Mouse (Mus musculus): ENCODE results near the gene Pde4dip.

Pde4dip gene

DNA sequence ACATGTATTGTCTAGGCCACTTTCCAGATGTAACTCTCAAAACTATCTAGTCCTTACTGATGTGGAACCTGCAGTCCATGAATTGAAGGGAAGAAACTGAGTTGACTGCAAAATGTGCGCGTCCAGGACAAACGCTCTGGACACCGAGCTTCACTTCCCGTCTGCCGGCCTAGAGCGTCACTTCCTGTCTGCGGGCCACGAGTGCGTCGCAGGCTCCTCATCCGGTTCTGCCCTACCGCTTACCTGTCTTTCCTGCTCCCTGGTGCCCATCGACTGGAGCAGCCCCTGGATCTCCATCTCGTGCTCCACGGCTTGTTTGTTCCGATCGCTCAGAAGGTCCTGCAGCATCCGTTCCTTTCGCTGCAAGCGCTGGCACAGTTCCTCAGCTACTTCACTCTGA lies 136.9 kb downstream of the Pde4dip start:
- DNase-seq (ENCODE audit: low spot score in 2 of 2) = no peak

DNA sequence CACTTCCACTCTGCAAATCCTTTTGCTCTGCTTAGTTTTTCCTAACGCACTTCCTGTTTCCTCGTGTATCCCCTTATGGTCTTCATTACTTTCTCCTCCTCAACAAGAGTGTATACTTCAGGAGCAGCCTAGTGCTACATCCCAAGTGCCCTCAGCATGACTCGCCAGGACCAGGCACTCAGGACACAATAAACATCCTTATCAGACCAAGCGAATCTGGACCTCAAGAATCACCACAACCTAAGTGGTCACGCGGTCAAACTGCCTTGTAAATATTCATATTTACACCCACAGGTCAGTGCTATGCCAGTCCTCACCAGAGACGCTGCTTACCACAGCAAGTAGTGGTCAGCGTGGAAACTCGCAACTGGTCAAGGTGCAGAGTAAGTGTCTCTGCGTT lies 139.7 kb downstream of the Pde4dip start:
- DNase-seq (ENCODE audit: low spot score in 2 of 2) = no peak

GRCm38 (mm10) chr3:97742841-97743240 lies 145.7 kb downstream of the Pde4dip start:
- no peak for DNase-seq (ENCODE audit: low spot score in 2 of 2)

DNA sequence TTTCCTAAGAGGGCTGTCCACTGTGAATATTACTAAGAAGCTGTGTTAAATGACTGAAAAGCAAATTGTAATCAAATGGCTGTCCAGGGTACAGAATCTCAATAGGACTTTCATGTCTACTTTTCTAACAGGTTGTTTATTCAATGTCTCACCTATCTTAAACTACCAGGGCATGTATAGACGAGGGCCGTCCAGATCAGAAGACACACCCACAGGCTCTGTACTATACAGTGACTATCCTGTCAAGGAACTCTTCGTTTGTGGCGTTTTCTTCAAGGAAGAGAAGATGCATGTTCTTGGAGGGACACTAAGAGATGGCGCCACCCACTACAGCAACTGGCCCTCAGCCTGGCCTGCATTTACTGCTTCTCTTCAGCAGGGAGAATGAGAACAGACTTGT lies 152.9 kb downstream of the Pde4dip start:
- no peak for DNase-seq (ENCODE audit: low spot score in 2 of 2)

- DNase-seq (ENCODE audit: low spot score in 2 of 2) = no peak
These were observed 154.2 kb downstream of the Pde4dip start for GRCm38 (mm10) chr3:97734259-97734658.

DNA sequence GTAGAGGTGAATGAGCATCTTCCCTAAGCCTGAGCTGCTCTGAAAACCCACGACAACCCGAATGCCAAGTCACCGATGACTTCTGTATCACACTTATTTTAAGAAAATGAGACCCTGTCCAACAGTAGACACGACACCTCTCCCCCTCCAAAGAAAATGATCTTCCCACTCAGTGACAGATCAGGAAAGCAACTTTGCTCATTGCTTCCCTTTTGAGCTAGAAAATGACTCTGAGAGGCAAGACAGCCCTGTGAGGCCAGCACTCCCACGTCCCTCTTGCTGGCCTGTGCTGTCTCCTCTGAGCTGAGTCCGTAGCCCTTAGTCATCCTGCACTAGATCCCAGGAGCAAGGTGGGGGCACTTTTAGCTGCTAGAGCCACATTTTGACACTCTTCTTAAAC lies 155.9 kb downstream of the Pde4dip start:
- no peak for DNase-seq (ENCODE audit: low spot score in 2 of 2)

- no peak for DNase-seq (ENCODE audit: low spot score in 2 of 2)
These were observed 157.9 kb downstream of the Pde4dip start for GRCm38 (mm10) chr3:97730624-97731023.

GRCm38 (mm10) chr3:97730131-97730530 lies 158.4 kb downstream of the Pde4dip start:
- peak; percentile 16 to 18 for DNase-seq (ENCODE audit: low spot score in 2 of 2)

DNA sequence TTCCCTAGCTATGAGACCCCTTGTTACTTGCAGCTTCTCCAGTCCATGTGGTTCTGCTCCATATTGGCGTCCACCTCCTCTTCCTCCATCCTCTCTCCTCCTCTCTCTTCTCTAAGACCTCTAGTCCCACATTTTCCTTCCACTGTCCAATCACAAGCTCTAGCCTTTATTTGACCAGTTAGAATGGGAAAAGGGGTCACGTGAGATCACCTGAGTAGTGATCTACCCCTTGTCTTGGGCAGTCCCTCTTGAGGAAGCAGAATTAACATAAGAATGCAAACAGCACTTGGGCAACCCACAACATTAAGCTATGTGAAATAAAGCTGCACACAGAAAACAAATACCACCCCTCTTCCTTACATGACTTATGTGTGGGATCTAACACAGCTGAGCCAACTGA lies 160.7 kb downstream of the Pde4dip start:
- DNase-seq (ENCODE audit: low spot score in 2 of 2) = no peak

DNA sequence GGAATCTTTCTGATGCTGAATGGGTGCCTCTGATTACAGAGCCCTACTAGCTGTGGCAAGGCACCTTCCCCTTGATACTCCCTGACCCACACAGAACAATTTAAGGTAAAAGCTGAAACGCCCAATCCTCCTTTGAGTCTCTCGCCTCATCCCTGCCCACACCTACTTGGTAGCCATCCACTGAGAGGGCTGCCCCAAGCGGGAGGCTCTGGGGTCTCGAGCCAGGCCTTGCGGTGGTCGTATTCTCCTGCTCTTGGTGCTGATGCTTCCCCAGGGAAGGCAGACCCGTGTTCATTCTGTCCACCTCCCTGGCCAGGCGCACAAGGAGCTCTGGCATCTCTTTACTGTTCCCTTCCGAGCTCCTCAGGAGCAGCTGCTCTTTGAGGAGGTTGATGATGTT lies 169.4 kb downstream of the Pde4dip start:
- no peak for DNase-seq (ENCODE audit: low spot score in 2 of 2)

- no peak for DNase-seq (ENCODE audit: low spot score in 2 of 2)
These were observed 172.6 kb downstream of the Pde4dip start for GRCm38 (mm10) chr3:97715922-97716321.

DNA sequence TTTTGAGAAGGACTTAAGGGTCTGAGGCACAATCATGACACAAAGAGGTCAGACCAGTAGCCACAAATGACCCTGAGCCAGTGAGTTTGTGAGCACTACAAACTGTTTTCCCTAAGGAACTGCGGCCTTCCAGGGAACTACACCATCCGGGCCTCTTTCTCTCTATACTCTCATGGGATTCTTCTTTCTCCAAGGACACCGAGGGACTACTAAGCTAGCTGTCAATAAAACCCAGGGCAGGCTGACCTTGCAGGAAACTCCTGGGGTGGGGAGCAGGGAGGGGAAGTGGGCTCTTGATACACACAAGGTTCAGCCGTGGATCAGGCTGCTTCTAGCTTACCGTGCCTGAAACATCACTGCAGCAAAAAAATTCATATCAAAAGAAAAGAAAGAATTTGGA lies 177.6 kb downstream of the Pde4dip start:
- DNase-seq (ENCODE audit: low spot score in 2 of 2) = no peak

GRCm38 (mm10) chr3:97710134-97710533 lies 178.4 kb downstream of the Pde4dip start:
- no peak for DNase-seq (ENCODE audit: low spot score in 2 of 2)

DNA sequence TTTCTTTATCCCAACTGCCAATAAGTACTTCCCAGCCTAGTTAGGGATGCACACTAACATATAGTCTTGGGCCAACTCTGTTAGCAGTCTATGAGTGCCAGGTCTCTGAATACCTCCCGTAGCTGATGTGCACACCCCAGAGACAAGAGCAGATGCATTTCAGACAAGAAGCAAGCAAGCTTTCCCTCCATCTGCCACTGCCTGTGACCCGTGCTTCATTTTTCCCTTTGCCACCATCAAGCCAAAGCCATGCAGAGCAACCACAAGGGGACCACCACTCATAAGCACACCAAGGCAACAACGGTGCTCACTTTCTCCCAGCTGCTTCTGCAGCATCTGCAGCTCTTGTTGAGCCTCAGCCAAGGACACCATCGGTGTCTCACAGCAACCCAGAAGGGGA lies 181.9 kb downstream of the Pde4dip start:
- DNase-seq (ENCODE audit: low spot score in 2 of 2) = no peak

- DNase-seq (ENCODE audit: low spot score in 2 of 2) = no peak
These were observed 183.0 kb downstream of the Pde4dip start for GRCm38 (mm10) chr3:97705508-97705907.

GRCm38 (mm10) chr3:97702448-97703080 lies 185.9 kb downstream of the Pde4dip start:
- no peak for DNase-seq (ENCODE audit: low spot score in 2 of 2)

DNA sequence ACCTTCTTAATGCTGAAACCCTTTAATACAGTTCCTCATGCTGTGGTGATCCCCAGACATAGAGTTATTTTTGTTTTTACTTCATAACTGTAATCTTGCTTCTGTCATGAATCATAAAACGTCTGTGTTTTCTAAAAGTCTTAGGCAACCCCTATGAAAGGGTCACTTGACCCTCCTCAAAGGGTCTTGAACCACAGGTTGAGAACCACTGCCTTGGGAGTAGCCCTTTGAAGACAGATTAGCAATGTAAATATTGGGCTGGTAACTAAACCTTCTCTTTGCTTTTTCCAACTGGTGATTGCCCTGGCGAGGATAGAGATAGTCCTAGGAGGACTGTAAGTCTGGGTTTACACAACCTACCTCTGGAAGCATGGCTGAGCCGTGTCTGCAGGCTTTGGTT lies 187.3 kb downstream of the Pde4dip start:
- DNase-seq (ENCODE audit: low spot score in 2 of 2) = no peak

DNA sequence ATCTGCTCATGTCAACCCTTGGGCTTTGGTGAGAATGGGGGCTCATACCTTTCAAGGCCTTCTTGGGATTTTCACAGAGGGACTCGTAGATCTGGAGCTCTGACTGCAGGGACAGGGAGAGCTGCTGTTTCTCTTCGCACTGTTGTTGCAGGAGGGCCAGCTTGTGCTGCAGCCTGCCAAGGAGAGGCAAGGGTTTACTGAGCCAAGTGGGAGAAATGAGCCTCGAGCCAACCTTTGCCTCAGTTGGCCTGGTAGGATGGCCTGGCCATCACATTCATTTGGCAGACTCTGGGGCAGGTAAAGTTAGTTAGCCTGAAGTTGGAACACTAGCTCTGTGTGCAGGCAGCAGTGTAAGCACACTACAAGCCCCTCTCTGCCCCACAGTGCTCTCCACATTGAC lies 189.4 kb downstream of the Pde4dip start:
- DNase-seq (ENCODE audit: low spot score in 2 of 2) = peak in 1 of 2 experiments; percentile 12

GRCm38 (mm10) chr3:97697291-97697690 lies 191.2 kb downstream of the Pde4dip start:
- no peak for DNase-seq (ENCODE audit: low spot score in 2 of 2)

DNA sequence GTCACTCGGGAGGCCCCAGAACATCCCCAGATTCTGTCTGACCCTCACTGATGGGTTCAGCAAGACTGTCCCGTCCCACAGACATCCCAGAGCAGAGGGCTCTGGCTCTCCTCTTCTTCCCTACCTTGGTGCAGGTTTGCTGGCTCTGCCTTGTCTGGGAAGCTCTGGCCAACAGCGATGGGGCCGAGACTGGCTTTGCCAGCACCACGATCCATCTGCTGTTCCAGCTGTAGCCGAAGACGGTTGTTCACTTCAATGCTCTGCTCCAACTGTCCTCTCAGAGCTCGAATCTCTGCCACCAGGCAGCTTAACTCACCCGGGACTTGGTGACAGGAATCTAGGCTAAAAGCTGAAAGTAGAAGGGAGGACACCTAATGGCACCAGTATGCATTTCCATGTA lies 191.6 kb downstream of the Pde4dip start:
- DNase-seq (ENCODE audit: low spot score in 2 of 2) = no peak

DNA sequence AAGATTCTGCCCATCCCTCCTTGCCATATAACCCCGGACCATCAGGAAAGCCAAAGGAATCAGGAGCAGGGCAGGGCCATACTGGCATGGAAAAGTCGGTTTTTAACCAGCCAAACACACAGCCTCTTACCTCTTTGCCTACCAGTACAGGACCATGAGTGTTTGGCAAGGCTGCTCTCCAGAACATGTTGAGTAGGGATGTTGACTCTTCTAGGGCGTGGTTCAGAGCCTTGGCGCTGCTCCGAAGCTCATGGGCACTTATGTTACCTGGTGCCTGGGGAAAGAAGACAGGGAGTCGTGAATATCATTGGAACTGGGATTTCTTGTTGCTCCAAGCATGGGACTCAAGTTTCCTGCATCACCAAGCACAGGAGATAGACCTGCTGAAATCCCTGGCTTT lies 194.7 kb downstream of the Pde4dip start:
- no peak for DNase-seq (ENCODE audit: low spot score in 2 of 2)

- no peak for DNase-seq (ENCODE audit: low spot score in 2 of 2)
These were observed 197.0 kb downstream of the Pde4dip start for GRCm38 (mm10) chr3:97691443-97692017.

DNA sequence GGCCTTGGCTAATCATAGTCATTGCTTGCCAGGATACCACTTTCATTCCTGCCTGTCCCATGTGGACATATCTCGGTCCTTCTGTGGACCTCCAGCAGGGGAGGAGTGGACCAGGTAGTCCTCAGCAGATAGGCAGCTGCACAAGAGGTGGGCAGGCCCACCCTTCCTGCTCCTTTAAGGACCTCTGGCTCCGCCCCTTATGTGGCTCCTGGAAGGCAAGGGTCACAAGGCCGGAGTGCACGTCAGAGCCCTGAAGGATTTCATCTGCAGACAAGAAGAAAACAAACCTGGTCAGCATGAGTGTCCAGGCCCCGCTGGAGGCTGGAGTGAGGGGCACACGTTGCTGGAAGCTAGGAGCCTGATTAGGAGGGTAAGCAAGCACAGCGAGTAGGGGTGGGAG lies 197.9 kb downstream of the Pde4dip start:
- no peak for DNase-seq (ENCODE audit: low spot score in 2 of 2)

GRCm38 (mm10) chr3:97689289-97689688 lies 199.2 kb downstream of the Pde4dip start:
- DNase-seq (ENCODE audit: low spot score in 2 of 2) = no peak

Measured in heart, adult 9 months (tissue).